Comparison of ENCODE assay signal across 22 mouse cellular contexts in the genomic region with DNA sequence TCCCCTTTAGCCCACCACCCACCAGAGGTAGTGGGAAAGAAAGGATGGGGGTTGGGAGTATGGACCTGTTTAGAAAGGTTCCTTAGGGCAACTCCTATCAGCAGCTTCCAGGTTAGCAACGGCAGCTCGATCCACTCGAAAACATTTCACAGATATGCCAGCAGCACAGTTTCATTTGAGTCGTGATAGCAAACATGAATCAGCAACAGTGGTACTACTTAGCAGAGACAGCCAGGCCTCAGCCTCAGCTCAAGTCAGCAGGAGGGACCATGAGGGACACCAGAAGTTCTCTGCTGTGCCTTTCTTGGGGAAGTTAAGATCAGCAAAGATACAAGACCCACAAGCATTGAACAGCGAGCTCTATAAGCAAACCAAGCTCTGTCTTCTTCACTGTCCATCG. TPM values are rescaled to one million over a fixed set of nuclear protein-coding genes. Genes with fewer than 3 reads are reported as not detected.
"Had no signal": no experiment of that assay in that cellular context is flagged by ENCODE, and none has a peak within 500 bp of the region (broad histone marks: within the 10 kb centered on the region; RNA-seq: fewer than 3 reads in every experiment).

No protein-coding gene starts in this region.

- H3K36me3 ChIP-seq: limb, embryonic 12.5 days; limb, embryonic 15.5 days; neural tube, embryonic 12.5 days; neural tube, embryonic 15.5 days had no signal

- ATAC-seq: intestine, embryonic 16.5 days had no signal

- H3K4me1 ChIP-seq: limb, embryonic 12.5 days; neural tube, embryonic 12.5 days; neural tube, embryonic 15.5 days had no signal

- DNase-seq: kidney, adult 2 months; kidney, postnatal 25 days; left cerebral cortex, postnatal 4 days; lung, adult 2 months; lung, postnatal 14 days; lung, postnatal 4 days; midbrain, embryonic 14.5 days; right cerebral cortex, adult 18-20 months; right cerebral cortex, postnatal 14 days; right cerebral cortex, postnatal 4 days; thymus, adult 2 months; thymus, postnatal 14 days; thymus, postnatal 4 days had no signal

- H3K9ac ChIP-seq: limb, embryonic 12.5 days; limb, embryonic 15.5 days; neural tube, embryonic 12.5 days; neural tube, embryonic 15.5 days had no signal

- H3K27me3 ChIP-seq: limb, embryonic 12.5 days; limb, embryonic 15.5 days; neural tube, embryonic 12.5 days; neural tube, embryonic 15.5 days had no signal

- H3K4me3 ChIP-seq: limb, embryonic 12.5 days; limb, embryonic 15.5 days; neural tube, embryonic 12.5 days; neural tube, embryonic 15.5 days had no signal

- H3K27ac ChIP-seq: kidney, postnatal 0 days; limb, embryonic 12.5 days; limb, embryonic 15.5 days; neural tube, embryonic 12.5 days; neural tube, embryonic 15.5 days; stomach, postnatal 0 days had no signal

- H3K9me3 ChIP-seq: limb, embryonic 12.5 days; limb, embryonic 15.5 days; neural tube, embryonic 12.5 days; neural tube, embryonic 15.5 days had no signal

- H3K4me2 ChIP-seq: limb, embryonic 12.5 days; limb, embryonic 15.5 days; midbrain, embryonic 11.5 days; neural tube, embryonic 12.5 days; neural tube, embryonic 15.5 days had no signal

RNA-seq across cellular contexts. Expression of gene Carmil1, which starts 59.9 kb away (rescaled TPM):
- total RNA-seq: megakaryocyte-erythroid progenitor cell, adult 5-6 weeks had no signal
